Mouse (Mus musculus) megakaryocyte, embryonic 14.5 days (primary cell): ENCODE measurements at regions not wholly inside any gene's neighbourhood (a gene's known extent, or its start where the extent isn't known, plus 50 kb on each side); places are given as distances from the start of the nearest gene placed in this dataset.

Source experiments
- H3K27me3 ChIP-seq: replicated peaks from 2 replicates; pipeline ENCODE3; 2012; ENCODE audit warnings: inconsistent platforms
- H3K36me3 ChIP-seq: replicated peaks from 2 replicates; pipeline ENCODE3; 2012; ENCODE audit warnings: low read length, inconsistent platforms, mixed read lengths
- H3K4me1 ChIP-seq: 2 replicates; pipeline ENCODE4 v1.6.1; 2012; ENCODE audit warnings: inconsistent platforms
- H3K4me3 ChIP-seq: replicated peaks from 2 replicates; pipeline ENCODE3; 2012; ENCODE audit warnings: moderate library complexity, mild to moderate bottlenecking, inconsistent platforms
- H3K9me3 ChIP-seq: 2 replicates; pipeline ENCODE4 v1.6.1; 2012; ENCODE audit warnings: inconsistent platforms
- FLI1 ChIP-seq: IDR thresholded peaks from 2 replicates; pipeline ENCODE4 v1.6.1; 2012; ENCODE audit warnings: low read length, inconsistent platforms, mixed read lengths
- GATA1 ChIP-seq: IDR thresholded peaks from 3 replicates; pipeline ENCODE4 v1.6.1; 2012; ENCODE audit warnings: mixed read lengths, low read length, inconsistent platforms, borderline replicate concordance

- peaks cover 54% of the 10 kb centered on the region for H3K9me3 ChIP-seq
- H3K36me3 ChIP-seq = no peaks in the 10 kb centered on the region
- no peaks in the 10 kb centered on the region for H3K27me3 ChIP-seq
- TF ChIP-seq FLI1 (no peak), GATA1 (no peak)
- H3K4me3 ChIP-seq = no peak overlapping the region
- no peaks in the 10 kb centered on the region for H3K4me1 ChIP-seq
Measured at GRCm38 (mm10) chr7:130043397-130044234, 452.0 kb downstream of the Wdr11 start.

DNA sequence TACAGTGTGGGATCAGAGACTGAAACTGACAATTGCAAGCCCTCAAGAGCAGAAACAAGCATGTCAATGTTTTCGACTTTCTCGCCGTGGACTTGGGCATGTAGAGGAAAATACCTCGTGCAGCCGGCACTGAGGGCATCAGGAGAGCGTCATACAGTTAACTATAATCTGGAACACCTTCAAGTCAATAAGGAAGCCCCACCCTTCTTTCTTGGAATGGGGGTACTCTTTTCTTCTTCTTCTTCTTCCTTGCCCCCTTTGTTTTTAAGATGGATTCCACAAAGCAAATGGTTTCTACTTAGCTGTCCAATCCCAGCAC, 452.5 kb downstream of the Wdr11 start:
- H3K9me3 ChIP-seq = peaks cover 50% of the 10 kb centered on the region

GRCm38 (mm10) chr7:130044581-130044980, 452.9 kb downstream of the Wdr11 start:
- H3K4me1 ChIP-seq = no peaks in the 10 kb centered on the region
- H3K36me3 ChIP-seq = no peaks in the 10 kb centered on the region
- no peak for TF ChIP-seq FLI1
- no peak for TF ChIP-seq GATA1
- no peaks in the 10 kb centered on the region for H3K27me3 ChIP-seq
- H3K4me3 ChIP-seq = no peak overlapping the region
- peaks cover 46% of the 10 kb centered on the region for H3K9me3 ChIP-seq

More for the DNA sequence above, 452.5 kb downstream of the Wdr11 start:
- no peak for TF ChIP-seq FLI1
- TF ChIP-seq GATA1 = no peak
- no peaks in the 10 kb centered on the region for H3K27me3 ChIP-seq
- H3K4me1 ChIP-seq = no peaks in the 10 kb centered on the region
- H3K36me3 ChIP-seq = no peaks in the 10 kb centered on the region
- H3K4me3 ChIP-seq = no peak overlapping the region

- H3K27me3 ChIP-seq = no peaks in the 10 kb centered on the region
- TF ChIP-seq FLI1 (no peak), GATA1 (no peak)
- H3K9me3 ChIP-seq = peaks cover 34% of the 10 kb centered on the region
- H3K4me1 ChIP-seq = no peaks in the 10 kb centered on the region
- no peak overlapping the region for H3K4me3 ChIP-seq
- no peaks in the 10 kb centered on the region for H3K36me3 ChIP-seq
Measured at GRCm38 (mm10) chr7:130046086-130046485, 454.4 kb downstream of the Wdr11 start.

DNA sequence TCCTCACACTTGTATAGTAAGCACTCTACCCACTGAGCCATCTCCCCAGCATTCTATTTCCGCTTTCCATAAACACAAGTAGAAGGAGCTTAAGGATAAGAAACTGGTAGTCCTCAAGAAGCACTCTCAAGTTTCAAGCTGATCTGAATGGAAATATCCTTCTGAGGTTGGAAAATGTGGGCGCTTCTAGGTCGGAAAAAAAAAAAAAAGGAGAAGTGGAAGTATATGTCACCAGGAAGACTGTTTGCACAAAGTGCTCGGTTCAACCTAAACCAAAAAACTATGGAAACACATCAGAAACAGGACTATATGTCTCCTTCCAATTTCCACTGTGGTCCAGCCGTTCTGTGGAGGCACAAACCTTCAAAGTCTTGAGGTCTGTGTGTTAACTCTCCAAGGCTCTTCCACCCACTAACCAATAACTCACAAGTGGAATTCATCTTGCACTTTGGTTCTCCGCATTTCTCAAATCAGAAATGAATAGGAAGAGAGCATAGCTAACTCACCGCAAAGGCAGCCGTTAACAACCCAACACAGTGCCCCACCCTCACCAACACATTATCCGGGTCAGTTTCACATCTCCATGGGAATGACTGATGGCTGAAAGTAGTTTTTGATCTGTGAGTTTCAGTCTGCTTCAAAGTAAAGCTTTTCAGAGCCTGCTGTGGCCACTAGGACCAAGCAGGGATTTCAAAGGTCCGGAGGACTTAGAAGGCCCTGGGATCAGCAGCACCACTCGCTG, 455.8 kb downstream of the Wdr11 start:
- Histone ChIP-seq H3K36me3 (no peaks in the 10 kb centered on the region), H3K4me1 (no peaks in the 10 kb centered on the region), H3K27me3 (no peaks in the 10 kb centered on the region), H3K9me3 (peaks cover 30% of the 10 kb centered on the region), H3K4me3 (no peak overlapping the region)
- TF ChIP-seq GATA1 = no peak
- no peak for TF ChIP-seq FLI1

DNA sequence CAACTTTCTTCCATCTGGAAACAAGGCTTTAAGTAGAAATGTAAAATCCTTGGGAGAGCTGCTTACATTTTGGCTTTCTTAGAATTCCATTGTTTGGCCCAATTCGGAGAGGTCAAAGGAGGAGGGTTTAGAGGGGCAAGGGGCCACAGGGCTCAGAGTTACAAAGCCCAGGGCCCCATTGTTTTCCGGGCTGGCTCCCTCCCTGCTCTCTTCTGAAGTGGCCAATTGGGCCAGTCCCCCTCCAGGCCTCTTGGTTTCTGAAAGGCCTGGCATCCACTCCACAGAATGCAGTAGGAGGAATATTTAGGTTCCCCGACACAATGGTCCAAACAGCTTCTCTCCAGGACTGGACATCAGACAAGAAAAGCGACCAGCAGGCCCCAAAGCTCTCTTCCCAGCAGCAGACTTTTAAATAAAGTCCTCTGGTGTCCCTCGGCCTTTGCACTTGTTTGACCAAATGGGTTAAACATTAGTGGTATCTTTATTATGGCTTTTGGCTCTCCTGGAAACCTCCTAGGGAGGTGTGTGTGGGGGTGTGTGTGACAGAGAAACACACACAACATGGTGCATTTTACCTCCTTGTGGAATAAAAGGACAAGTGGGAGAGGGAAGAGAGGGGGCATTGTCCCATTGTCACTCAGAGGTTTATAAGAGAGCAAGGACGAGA, 456.6 kb downstream of the Wdr11 start:
- Histone ChIP-seq H3K4me3 (no peak overlapping the region), H3K36me3 (no peaks in the 10 kb centered on the region), H3K4me1 (no peaks in the 10 kb centered on the region), H3K9me3 (peaks cover 30% of the 10 kb centered on the region), H3K27me3 (no peaks in the 10 kb centered on the region)
- TF ChIP-seq GATA1 (no peak), FLI1 (no peak)

- no peak overlapping the region for H3K4me3 ChIP-seq
- no peaks in the 10 kb centered on the region for H3K36me3 ChIP-seq
- no peaks in the 10 kb centered on the region for H3K27me3 ChIP-seq
- peaks cover 25% of the 10 kb centered on the region for H3K9me3 ChIP-seq
- no peaks in the 10 kb centered on the region for H3K4me1 ChIP-seq
- TF ChIP-seq FLI1 = no peak
- no peak for TF ChIP-seq GATA1
Measured at GRCm38 (mm10) chr7:130049461-130049860, 457.8 kb downstream of the Wdr11 start.

DNA sequence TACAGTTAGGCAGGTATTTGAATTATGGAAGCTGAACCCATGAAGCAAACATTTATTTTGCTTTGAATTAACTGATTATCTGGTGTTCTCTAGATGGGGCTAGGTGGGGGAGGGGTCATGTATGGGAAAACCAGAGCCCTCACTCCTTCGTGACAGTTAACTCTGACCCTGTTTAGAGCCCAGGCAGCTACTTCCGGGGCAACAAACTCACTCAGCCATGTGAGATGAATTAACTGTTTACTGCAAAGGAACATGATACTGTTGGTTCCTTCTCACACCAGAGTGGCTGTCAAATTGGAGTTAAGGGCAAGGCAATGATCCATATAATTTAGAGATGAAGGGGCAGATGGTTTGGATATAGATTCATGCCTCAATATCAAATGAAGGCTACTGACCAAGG, 458.5 kb downstream of the Wdr11 start:
- TF ChIP-seq GATA1 (no peak), FLI1 (no peak)
- no peaks in the 10 kb centered on the region for H3K36me3 ChIP-seq
- no peaks in the 10 kb centered on the region for H3K27me3 ChIP-seq
- no peaks in the 10 kb centered on the region for H3K4me1 ChIP-seq
- H3K9me3 ChIP-seq = peaks cover 20% of the 10 kb centered on the region
- H3K4me3 ChIP-seq = no peak overlapping the region

GRCm38 (mm10) chr7:130052376-130052775, 460.7 kb downstream of the Wdr11 start:
- Histone ChIP-seq H3K36me3 (no peaks in the 10 kb centered on the region), H3K9me3 (peaks cover 14% of the 10 kb centered on the region; the same call in 1 of the 2 replicates), H3K4me3 (peak overlapping the region; percentile 21), H3K4me1 (no peaks in the 10 kb centered on the region), H3K27me3 (no peaks in the 10 kb centered on the region)
- TF ChIP-seq GATA1 (no peak), FLI1 (no peak)

DNA sequence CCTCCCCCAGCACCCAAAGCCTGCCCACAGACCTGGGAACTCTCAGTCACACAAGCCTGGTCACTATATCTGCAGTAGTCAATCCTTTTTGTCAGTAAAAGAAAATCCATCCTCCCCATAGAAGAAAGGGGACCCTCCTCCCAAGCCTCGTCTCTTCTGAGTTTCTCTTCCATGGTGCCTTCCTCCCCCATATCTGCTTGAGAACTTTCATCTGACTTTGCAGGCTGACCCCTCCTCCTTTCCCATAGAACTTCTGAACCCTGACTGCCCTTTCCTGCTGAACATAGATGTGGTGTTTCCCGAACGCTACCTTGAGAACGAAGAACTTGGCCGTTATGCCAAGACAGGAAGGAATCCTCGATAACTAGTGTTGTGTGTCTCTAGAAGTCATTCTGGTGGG, 462.5 kb downstream of the Ate1 start:
- TF ChIP-seq GATA1 (no peak), FLI1 (no peak)
- Histone ChIP-seq H3K27me3 (no peaks in the 10 kb centered on the region), H3K9me3 (peaks cover 12% of the 10 kb centered on the region; the same call in 1 of the 2 replicates), H3K4me3 (no peak overlapping the region), H3K4me1 (no peaks in the 10 kb centered on the region), H3K36me3 (no peaks in the 10 kb centered on the region)
